Mouse (Mus musculus) liver, embryonic 15.5 days (tissue): ENCODE measurements around the gene Agr3. TPM values are rescaled to one million over a fixed set of nuclear protein-coding genes. Genes with fewer than 3 reads are reported as not detected.

Experiments used
- ATAC-seq: fragments of 200-750 bp; cut with Nextera tagmentation; 2 replicates; pipeline ENCODE4 v1.8.0; 2017; ENCODE audit warnings: moderate number of reproducible peaks, mild to moderate bottlenecking, moderate library complexity; ENCODE audit not compliant: insufficient read depth
- H3K27ac ChIP-seq: fragments of 300-500 bp; sonication (generic); replicated peaks from 2 replicates; pipeline ENCODE4 v1.5.1; 2015; ENCODE audit warnings: mild to moderate bottlenecking, inconsistent platforms
- H3K27me3 ChIP-seq: fragments of 300-500 bp; sonication (generic); 2 replicates; pipeline ENCODE4 v1.6.1; 2015; ENCODE audit warnings: mild to moderate bottlenecking, inconsistent platforms
- H3K36me3 ChIP-seq: fragments of 300-500 bp; sonication (generic); replicated peaks from 2 replicates; pipeline ENCODE4 v1.6.1; 2015; ENCODE audit warnings: moderate library complexity, mild to moderate bottlenecking, inconsistent platforms
- H3K4me1 ChIP-seq: fragments of 300-500 bp; sonication (generic); replicated peaks from 2 replicates; pipeline ENCODE4 v1.6.1; 2015; ENCODE audit warnings: inconsistent platforms
- H3K4me2 ChIP-seq: fragments of 300-500 bp; sonication (generic); 2 replicates; pipeline ENCODE4 v1.6.1; 2015; ENCODE audit warnings: moderate library complexity, mild to moderate bottlenecking, inconsistent platforms
- H3K4me3 ChIP-seq: fragments of 300-500 bp; sonication (generic); replicated peaks from 2 replicates; pipeline ENCODE4 v1.5.1; 2015; ENCODE audit warnings: mild to moderate bottlenecking, inconsistent platforms
- H3K9ac ChIP-seq: fragments of 300-500 bp; sonication (generic); 2 replicates; pipeline ENCODE4 v1.6.1; 2015; ENCODE audit warnings: moderate library complexity, mild to moderate bottlenecking, inconsistent platforms
- H3K9me3 ChIP-seq: fragments of 300-500 bp; sonication (generic); replicated peaks from 2 replicates; pipeline ENCODE4 v1.6.1; 2016; ENCODE audit warnings: inconsistent platforms
- WGBS: fragments of 180-500 bp; shearing (Covaris S2); methylation state at CpG from one replicate; pipeline ENCODE4 v1.1.7; 2015; ENCODE audit warnings: mixed read lengths; ENCODE audit not compliant: insufficient replicate concordance; 5-methylcytosine and 5-hydroxymethylcytosine counted together
- polyA plus RNA-seq: library from polyadenylated mRNA; unstranded; fragments of >200 nt; fragmentation: Nextera tagmentation; extraction: Ambion mirVana; gene quantifications from 2 replicates; pipeline ENCODE4 v1.2.1, GENCODE M21; 2015

Gene Agr3
- polyA plus RNA-seq, 1 experiment from 2014 or later = not detected

DNA sequence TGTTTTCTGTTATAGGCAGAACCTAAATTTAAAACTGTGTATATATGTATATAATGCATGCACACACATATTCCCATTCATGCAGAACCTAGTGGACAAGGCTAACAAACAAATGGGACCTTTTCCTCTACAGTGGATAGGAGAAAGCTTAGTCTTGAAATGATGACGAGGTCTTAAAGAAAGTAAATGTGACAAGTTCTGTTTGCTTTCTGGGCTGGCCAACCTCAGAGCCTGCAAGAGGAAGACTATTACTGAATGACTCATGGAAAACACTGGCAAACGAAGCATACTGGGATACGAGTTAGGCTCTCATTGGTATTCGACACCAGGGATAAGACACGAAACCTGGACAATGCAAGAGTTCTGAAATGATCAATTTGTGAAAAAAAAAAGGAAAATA is 59.3 kb downstream of the Agr3 start:
- 61% methylated on average over 5 of the region's 5 CpGs for WGBS
- H3K4me3 ChIP-seq = no peak overlapping the region
- H3K27ac ChIP-seq = no peak overlapping the region
- H3K36me3 ChIP-seq = no peaks in the 10 kb centered on the region
- ATAC-seq = no peak
- H3K27me3 ChIP-seq = no peaks in the 10 kb centered on the region
- no peak overlapping the region for H3K4me2 ChIP-seq
- H3K9ac ChIP-seq = no peak overlapping the region
- peaks cover 6% of the 10 kb centered on the region for H3K4me1 ChIP-seq
- no peaks in the 10 kb centered on the region for H3K9me3 ChIP-seq

DNA sequence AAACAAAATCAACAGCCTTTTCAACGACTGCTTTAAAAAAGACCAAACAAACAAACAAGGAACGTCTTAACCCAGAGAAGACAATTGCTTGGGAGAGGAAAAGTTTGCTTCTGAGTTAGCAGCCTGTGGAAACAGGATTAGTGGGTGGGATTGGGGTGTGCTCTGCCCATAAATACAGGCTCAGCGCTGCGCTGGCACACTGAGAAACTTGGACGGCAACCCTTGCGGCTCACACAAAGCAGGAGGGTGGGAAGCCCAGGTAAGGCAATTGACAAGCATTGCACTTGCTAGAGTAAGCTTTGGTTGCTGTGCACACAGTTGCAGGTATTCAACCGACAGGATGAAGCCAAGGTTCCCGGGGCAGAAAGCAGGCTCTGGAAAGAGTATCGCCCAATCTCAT is 67.3 kb downstream of the Agr3 start, which contains the start of gene Agr2:
Gene Agr2, plus strand, starts transcription at position 197 of the 400 bp plus-strand sequence.
- WGBS = 60% methylated on average over 9 of the region's 9 CpGs
- Histone ChIP-seq H3K36me3 (no peaks in the 10 kb centered on the region), H3K4me3 (no peak within 1 kb of the TSS), H3K9ac (no peak within 1 kb of the TSS), H3K4me2 (no peak within 1 kb of the TSS), H3K27me3 (no peaks in the 10 kb centered on the region), H3K4me1 (no peaks in the 10 kb centered on the region), H3K27ac (no peak within 1 kb of the TSS), H3K9me3 (no peaks in the 10 kb centered on the region)
- no peak for ATAC-seq

DNA sequence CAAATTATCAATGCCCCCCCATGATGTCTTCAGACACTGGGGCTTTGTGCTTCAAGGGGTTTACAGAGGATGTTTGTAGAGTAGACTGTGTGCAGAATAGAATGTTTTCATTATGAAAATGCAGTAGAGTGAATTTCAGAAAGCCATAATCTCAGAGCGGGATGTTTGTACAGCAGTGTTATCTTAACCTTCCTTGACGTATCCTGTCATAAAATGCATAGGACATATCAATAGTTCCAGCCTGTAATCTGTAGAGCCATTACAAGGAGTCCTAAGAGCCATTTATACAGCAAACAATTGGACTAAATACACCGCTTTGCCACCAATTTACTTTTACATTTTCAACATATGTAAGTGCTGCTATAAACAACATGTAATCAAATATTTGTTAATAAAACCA is 68.2 kb downstream of the Agr3 start:
- no peaks in the 10 kb centered on the region for H3K27me3 ChIP-seq
- no peak overlapping the region for H3K9ac ChIP-seq
- H3K9me3 ChIP-seq = no peaks in the 10 kb centered on the region
- H3K4me3 ChIP-seq = no peak overlapping the region
- H3K4me1 ChIP-seq = no peaks in the 10 kb centered on the region
- H3K4me2 ChIP-seq = no peak overlapping the region
- WGBS = 57% methylated on average over 3 of the region's 3 CpGs
- no peak overlapping the region for H3K27ac ChIP-seq
- no peaks in the 10 kb centered on the region for H3K36me3 ChIP-seq
- ATAC-seq = no peak

DNA sequence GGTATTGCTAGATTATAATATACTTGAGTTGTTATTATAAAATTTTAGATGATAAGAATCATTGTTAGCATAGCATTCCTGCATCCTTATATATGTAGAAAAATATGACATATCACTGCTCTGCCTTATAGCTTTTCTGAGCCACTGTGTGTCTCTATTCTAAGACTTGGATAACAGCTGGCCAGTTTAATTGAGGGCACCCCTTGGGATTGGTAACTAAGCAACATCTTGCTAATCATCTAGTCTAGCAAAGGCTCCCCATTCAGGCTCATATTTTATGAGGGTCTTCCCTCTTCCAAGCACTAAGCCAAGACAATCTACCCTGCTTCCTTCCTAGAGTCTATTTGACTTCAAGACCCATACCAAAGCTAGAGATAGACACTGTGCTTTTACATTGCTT is 68.7 kb downstream of the Agr3 start:
- no peak overlapping the region for H3K4me3 ChIP-seq
- no peaks in the 10 kb centered on the region for H3K27me3 ChIP-seq
- H3K9me3 ChIP-seq = no peaks in the 10 kb centered on the region
- H3K9ac ChIP-seq = no peak overlapping the region
- H3K36me3 ChIP-seq = no peaks in the 10 kb centered on the region
- no peak overlapping the region for H3K27ac ChIP-seq
- no peak for ATAC-seq
- H3K4me1 ChIP-seq = no peaks in the 10 kb centered on the region
- H3K4me2 ChIP-seq = no peak overlapping the region

DNA sequence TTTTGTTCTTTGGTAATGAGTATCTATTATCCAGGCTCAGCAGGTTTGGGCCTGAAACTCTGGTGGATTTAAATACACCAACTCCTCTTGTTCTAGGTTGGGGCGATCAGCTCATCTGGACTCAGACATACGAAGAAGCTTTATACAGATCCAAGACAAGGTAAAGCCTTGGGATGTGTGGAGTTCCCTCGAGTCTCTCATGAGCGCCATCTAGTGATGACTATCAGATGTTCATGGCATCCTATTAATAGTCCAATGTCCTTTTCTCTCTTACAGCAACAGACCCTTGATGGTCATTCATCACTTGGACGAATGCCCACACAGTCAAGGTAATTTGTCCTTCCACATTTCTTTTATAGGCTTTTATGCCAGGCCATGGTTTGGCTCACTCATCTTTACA is 70.4 kb downstream of the Agr3 start:
- Histone ChIP-seq H3K4me1 (no peaks in the 10 kb centered on the region), H3K27ac (no peak overlapping the region), H3K9me3 (no peaks in the 10 kb centered on the region), H3K27me3 (no peaks in the 10 kb centered on the region), H3K4me2 (no peak overlapping the region), H3K4me3 (no peak overlapping the region), H3K9ac (no peak overlapping the region), H3K36me3 (no peaks in the 10 kb centered on the region)
- 22% methylated on average over 5 of the region's 5 CpGs for WGBS
- ATAC-seq = no peak

Other genes starting within 250 kb of the Agr3 start
- 0.23 and 0.25 TPM in 2 replicates for gene Agr2, start 67.3 kb downstream of the Agr3 start, polyA plus RNA-seq
- 17.2 and 17.7 TPM in 2 replicates for gene Tspan13, start 116.9 kb downstream of the Agr3 start, polyA plus RNA-seq
- 7.1 and 7.4 TPM in 2 replicates for gene Ankmy2, start 231.5 kb downstream of the Agr3 start, polyA plus RNA-seq
- 33.9 and 39.1 TPM in 2 replicates for gene Bzw2, start 232.5 kb downstream of the Agr3 start, polyA plus RNA-seq